Mouse (Mus musculus): ENCODE measurements around the gene Ror1. TPM values are rescaled to one million over a fixed set of nuclear protein-coding genes. Genes with fewer than 3 reads are reported as not detected.

Ror1 gene
- polyA plus RNA-seq, 1 experiment from 2014 or later = 24.3 TPM

DNA sequence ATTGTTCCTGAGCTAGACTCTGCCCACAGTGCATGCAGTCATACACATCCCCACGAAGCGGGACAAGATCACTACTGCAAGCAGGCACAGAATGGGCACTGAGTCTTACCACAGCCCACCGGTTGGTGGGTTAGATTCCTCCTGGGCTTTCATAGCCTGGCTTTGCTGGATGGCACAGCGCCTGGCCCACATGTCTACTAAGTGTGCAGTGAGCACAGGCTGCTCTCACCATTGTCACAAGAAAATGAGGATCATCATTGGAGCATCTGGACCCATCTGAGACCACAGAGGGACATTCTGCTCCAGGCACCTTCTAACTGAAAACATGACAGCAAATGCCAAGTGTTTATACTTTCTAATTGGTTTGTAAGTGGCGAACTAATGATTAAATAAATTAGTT is 279.7 kb downstream of the Ror1 start:
- no peak overlapping the region for H3K4me3 ChIP-seq
- no peaks in the 10 kb centered on the region for H3K9me3 ChIP-seq
- peaks cover 17% of the 10 kb centered on the region for H3K4me1 ChIP-seq
- 86% methylated on average over 5 of the region's 5 CpGs for WGBS
- no peak overlapping the region for H3K4me2 ChIP-seq (replicated peaks)
- no peak overlapping the region for H3K27ac ChIP-seq
- H3K9ac ChIP-seq = no peak overlapping the region
- no peaks in the 10 kb centered on the region for H3K27me3 ChIP-seq
- no peaks in the 10 kb centered on the region for H3K36me3 ChIP-seq
- ATAC-seq (ENCODE audit: insufficient number of reproducible peaks, insufficient read depth, low FRiP score, low TSS enrichment) = no peak

DNA sequence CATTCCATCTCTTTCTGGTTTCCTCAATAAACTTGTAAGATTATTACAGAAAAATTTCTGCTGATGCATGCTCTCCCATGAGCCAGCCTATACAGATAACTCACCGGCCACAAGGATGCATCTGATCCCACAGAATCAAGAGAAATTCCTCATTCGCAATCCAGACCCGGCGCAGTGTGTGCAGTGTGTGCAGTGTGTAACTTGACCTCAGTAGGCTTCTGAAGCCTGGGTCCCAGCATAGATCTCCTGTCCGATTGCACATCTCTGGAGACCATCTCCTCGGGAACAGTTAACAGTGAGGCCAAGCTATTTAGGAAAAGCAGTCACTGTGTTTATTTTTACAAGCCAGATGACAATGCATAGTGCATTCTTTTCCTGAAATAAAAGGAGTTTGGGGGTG is 280.6 kb downstream of the Ror1 start:
- Histone ChIP-seq H3K9me3 (no peaks in the 10 kb centered on the region), H3K4me1 (peaks cover 17% of the 10 kb centered on the region), H3K4me3 (no peak overlapping the region), H3K27me3 (no peaks in the 10 kb centered on the region), H3K9ac (no peak overlapping the region), H3K27ac (no peak overlapping the region), H3K4me2 (replicated peaks) (no peak overlapping the region), H3K36me3 (no peaks in the 10 kb centered on the region)
- 32% methylated on average over 6 of the region's 6 CpGs for WGBS
- peak; percentile 60; the same call in 1 of the 2 replicates for ATAC-seq (ENCODE audit: insufficient number of reproducible peaks, insufficient read depth, low FRiP score, low TSS enrichment)

DNA sequence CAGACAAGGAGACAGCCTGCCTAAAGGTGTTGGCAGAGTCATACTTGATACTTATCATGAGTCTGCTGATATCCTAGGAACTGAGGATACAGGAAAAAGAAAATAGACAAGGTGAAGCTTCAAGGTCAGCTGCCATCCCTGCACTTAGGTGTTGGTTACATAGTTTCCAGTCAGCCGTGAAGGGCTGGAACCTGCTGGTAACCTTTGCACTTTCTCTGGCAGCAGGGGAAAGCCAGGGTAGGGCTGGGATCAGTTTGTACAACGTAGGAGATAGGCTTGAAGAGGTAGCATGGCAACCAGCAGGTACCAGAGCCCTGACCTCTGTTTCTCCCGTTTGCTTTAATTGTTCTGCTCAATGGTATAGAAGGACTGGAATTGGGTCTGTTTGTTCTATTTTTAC is 281.6 kb downstream of the Ror1 start:
- no peak for ATAC-seq (ENCODE audit: insufficient number of reproducible peaks, insufficient read depth, low FRiP score, low TSS enrichment)
- WGBS = 62% methylated on average over 3 of the region's 3 CpGs
- H3K4me3 ChIP-seq = no peak overlapping the region

DNA sequence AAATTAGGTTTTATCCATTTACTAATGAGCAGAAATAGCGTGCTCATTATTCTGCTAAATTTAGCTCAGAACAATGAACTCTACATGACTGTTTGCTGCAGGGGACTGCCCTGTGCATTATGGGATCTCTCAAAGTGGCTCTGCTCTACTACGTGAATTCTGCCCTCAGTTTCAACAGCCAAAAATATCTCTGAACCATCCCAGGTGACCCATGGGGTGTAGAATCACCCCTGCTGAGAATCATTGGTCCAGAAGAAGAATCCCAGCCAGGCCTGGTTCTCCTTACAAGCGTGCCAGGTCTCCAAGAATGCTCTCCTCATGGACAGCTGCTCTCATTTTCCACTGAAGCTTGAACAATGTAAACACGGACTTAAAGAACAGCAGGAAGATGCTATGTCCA is 282.4 kb downstream of the Ror1 start:
- H3K27me3 ChIP-seq = no peaks in the 10 kb centered on the region
- ATAC-seq (ENCODE audit: insufficient number of reproducible peaks, insufficient read depth, low FRiP score, low TSS enrichment) = no peak
- H3K9me3 ChIP-seq = no peaks in the 10 kb centered on the region
- no peak overlapping the region for H3K9ac ChIP-seq
- H3K27ac ChIP-seq = no peak overlapping the region
- no peaks in the 10 kb centered on the region for H3K36me3 ChIP-seq
- H3K4me2 ChIP-seq (replicated peaks) = no peak overlapping the region
- H3K4me3 ChIP-seq = no peak overlapping the region
- peaks cover 17% of the 10 kb centered on the region for H3K4me1 ChIP-seq
- 84% methylated on average over 4 of the region's 4 CpGs for WGBS

More for the DNA sequence above, 281.6 kb downstream of the Ror1 start:
- H3K4me2 ChIP-seq (replicated peaks) = no peak overlapping the region
- H3K27ac ChIP-seq = no peak overlapping the region
- no peak overlapping the region for H3K9ac ChIP-seq
- no peaks in the 10 kb centered on the region for H3K9me3 ChIP-seq
- no peaks in the 10 kb centered on the region for H3K36me3 ChIP-seq
- H3K27me3 ChIP-seq = no peaks in the 10 kb centered on the region
- peaks cover 17% of the 10 kb centered on the region for H3K4me1 ChIP-seq

DNA sequence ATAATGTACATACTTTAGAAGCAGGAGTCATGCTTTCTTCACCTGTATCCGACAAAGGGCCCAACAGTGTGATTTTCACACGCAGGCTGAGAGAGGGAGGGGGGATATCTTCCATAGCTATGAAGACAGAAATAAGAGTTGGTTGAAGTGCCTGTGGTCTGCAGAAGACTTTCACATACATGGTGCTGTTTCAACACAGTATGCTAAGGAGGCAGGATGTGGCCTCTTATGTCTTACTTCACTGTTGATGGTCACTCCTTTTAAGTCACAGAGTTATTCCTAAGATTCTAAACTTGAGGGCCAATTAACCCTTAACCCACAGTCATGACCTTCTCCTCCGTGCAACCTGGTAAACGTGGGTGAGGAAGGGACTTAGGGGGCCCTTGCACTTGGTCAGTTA is 286.2 kb downstream of the Ror1 start:
- Histone ChIP-seq H3K9ac (no peak overlapping the region), H3K27me3 (no peaks in the 10 kb centered on the region), H3K36me3 (no peaks in the 10 kb centered on the region), H3K4me2 (replicated peaks) (no peak overlapping the region), H3K9me3 (no peaks in the 10 kb centered on the region), H3K27ac (no peak overlapping the region), H3K4me3 (no peak overlapping the region), H3K4me1 (peaks cover 10% of the 10 kb centered on the region)
- no peak for ATAC-seq (ENCODE audit: insufficient number of reproducible peaks, insufficient read depth, low FRiP score, low TSS enrichment)
- 63% methylated on average over 4 of the region's 4 CpGs for WGBS

DNA sequence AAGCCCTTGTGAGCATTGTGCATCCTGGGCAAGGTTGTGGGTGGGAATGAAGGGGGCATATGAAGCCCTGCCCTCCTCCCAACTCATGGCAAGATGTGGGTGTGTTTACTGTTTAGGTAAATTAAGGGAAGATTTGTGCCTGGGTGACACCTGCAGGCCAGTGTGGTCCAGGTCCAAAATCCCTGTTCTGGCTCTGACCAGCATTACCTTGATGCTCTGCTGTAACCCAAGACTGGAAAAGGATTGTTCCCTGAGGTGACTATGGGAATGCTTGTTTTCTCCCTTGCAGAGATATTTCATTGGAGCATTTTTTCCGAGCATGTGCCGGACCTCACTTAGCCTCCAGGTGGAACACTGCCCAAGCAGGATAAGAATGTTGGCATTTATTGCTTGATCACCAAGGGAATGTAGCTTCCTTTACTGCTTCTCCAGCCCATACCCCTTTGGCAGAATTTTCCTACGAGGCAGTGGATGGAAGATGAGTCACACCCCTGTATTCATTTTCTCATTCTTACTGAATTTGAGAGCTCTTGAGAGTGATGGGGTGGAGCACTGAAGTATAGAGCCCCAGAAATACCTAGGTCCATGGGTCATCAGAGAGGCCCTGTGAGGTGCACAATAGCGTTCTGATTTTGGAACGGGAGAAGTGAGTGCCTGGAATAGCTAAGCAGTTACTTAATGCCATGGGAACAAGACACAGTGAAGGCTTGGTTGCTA is 290.8 kb downstream of the Ror1 start:
- no peak for ATAC-seq (ENCODE audit: insufficient number of reproducible peaks, insufficient read depth, low FRiP score, low TSS enrichment)
- Histone ChIP-seq H3K9ac (no peak overlapping the region), H3K4me1 (0 out of 2 replicates have a peak, but pooled peaks cover 2% of the 10 kb centered on the region), H3K36me3 (no peaks in the 10 kb centered on the region), H3K9me3 (no peaks in the 10 kb centered on the region), H3K4me2 (replicated peaks) (no peak overlapping the region), H3K27me3 (no peaks in the 10 kb centered on the region), H3K4me3 (no peak overlapping the region), H3K27ac (no peak overlapping the region)
- WGBS = 82% methylated on average over 5 of the region's 5 CpGs

DNA sequence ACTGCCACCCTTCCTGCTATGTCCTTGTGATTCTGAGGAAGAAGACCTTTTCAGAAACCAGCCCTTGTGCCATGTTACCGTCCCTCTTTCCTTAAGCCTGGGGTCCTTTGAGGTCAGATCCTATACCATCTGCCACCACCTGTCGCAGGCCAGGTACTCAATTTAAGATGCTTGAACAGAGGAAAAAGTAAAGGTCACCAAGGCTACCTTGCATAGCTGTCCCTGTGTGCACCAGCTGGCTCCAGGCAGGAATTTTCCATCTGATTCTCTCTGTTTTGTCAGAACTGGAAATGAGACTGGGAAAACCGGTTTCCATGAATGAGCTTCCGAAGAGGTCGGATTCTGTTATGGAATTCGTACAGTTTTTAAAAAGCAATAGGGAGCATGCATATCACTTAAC is 294.8 kb downstream of the Ror1 start:
- no peak for ATAC-seq (ENCODE audit: insufficient number of reproducible peaks, insufficient read depth, low FRiP score, low TSS enrichment)
- Histone ChIP-seq H3K4me3 (no peak overlapping the region), H3K27ac (no peak overlapping the region), H3K4me1 (peaks cover 15% of the 10 kb centered on the region), H3K36me3 (no peaks in the 10 kb centered on the region), H3K9me3 (no peaks in the 10 kb centered on the region), H3K9ac (no peak overlapping the region), H3K4me2 (replicated peaks) (no peak overlapping the region), H3K27me3 (no peaks in the 10 kb centered on the region)
- 84% methylated on average over 6 of the region's 6 CpGs for WGBS

DNA sequence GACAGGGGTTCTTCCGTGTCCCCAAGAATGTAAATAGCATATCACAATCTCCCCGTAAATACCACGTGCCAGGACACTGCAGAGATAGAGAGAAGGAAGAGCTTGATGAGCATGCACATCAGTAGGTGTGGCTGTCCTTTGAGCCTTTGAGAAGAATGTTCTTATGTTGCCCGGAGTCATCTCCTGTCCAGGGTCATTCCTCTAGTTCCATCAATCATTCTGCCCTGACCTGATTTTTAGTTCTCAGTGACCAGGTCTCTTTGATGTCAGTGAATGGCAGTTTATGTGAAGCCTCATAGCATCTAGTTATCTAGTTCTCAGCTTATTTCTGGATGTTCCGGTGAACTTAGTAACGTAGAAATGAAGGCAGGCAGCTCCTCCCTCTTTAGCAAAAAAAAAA is 295.4 kb downstream of the Ror1 start:
- 83% methylated on average over 6 of the region's 6 CpGs for WGBS
- no peaks in the 10 kb centered on the region for H3K27me3 ChIP-seq
- no peak overlapping the region for H3K4me2 ChIP-seq (replicated peaks)
- no peak overlapping the region for H3K4me3 ChIP-seq
- ATAC-seq (ENCODE audit: insufficient number of reproducible peaks, insufficient read depth, low FRiP score, low TSS enrichment) = no peak
- H3K4me1 ChIP-seq = peaks cover 15% of the 10 kb centered on the region
- no peak overlapping the region for H3K9ac ChIP-seq
- no peak overlapping the region for H3K27ac ChIP-seq
- H3K36me3 ChIP-seq = no peaks in the 10 kb centered on the region
- no peaks in the 10 kb centered on the region for H3K9me3 ChIP-seq

DNA sequence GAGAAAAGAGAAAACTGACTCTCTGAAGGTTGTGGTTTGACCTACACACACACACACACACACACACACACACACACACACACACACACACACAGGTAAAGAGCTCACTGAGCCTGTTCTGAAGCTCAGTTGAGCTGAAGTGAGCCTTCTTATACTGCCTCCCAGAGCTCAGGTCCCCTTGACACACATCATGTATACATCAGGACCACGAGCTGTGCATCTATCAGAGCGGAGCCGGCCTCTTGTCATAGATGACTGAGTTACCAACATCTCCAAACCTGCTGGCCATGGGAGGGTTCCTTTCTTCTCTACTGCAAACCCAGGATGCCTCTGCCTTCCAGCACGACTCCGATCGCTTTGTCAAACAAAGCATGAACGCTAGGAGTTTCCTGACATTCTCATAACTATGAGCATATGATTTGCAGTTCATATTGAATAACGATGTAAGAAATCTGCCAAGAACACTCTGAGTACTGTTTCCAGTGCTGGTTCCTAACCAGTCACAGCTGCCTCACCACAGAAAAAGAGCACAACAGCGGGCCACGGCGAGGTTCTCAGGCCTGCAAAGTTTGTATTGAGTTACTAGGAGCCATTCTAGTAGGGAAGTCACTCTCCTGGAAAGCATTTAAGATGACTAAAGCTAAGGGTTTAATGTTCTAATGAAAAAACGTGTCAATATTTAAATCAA is 297.9 kb downstream of the Ror1 start:
- Histone ChIP-seq H3K27ac (peak overlapping the region; percentile 88), H3K9me3 (no peaks in the 10 kb centered on the region), H3K4me3 (no peak overlapping the region), H3K36me3 (no peaks in the 10 kb centered on the region), H3K9ac (no peak overlapping the region), H3K4me2 (replicated peaks) (no peak overlapping the region), H3K27me3 (no peaks in the 10 kb centered on the region), H3K4me1 (peaks cover 15% of the 10 kb centered on the region)
- ATAC-seq (ENCODE audit: insufficient number of reproducible peaks, insufficient read depth, low FRiP score, low TSS enrichment) = no peak
- WGBS = 41% methylated on average over 12 of the region's 12 CpGs

DNA sequence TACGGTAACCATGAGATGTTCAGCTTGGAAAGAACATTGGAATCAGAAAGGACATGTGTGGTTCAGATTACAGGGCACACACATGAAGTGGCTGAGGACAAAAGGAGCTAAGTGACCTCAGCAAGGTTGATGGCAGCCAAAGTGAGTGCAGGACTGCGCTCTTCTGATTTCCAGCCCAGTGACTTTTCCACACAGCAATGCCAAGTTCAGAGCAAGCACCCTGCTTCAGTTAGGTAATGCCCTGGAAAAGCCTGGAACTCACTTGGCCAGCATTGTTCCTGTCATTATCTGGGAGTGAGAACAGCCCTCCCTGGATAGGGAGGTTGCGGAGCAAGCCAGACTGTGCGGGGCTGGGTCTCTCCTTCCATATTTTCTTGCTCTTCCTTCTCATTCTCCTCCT is 299.8 kb downstream of the Ror1 start:
- 90% methylated on average over 4 of the region's 4 CpGs for WGBS
- Histone ChIP-seq H3K4me2 (replicated peaks) (no peak overlapping the region), H3K9ac (no peak overlapping the region), H3K4me1 (peaks cover 15% of the 10 kb centered on the region), H3K36me3 (no peaks in the 10 kb centered on the region), H3K4me3 (no peak overlapping the region), H3K27me3 (no peaks in the 10 kb centered on the region), H3K27ac (no peak overlapping the region), H3K9me3 (no peaks in the 10 kb centered on the region)
- ATAC-seq (ENCODE audit: insufficient number of reproducible peaks, insufficient read depth, low FRiP score, low TSS enrichment) = no peak

DNA sequence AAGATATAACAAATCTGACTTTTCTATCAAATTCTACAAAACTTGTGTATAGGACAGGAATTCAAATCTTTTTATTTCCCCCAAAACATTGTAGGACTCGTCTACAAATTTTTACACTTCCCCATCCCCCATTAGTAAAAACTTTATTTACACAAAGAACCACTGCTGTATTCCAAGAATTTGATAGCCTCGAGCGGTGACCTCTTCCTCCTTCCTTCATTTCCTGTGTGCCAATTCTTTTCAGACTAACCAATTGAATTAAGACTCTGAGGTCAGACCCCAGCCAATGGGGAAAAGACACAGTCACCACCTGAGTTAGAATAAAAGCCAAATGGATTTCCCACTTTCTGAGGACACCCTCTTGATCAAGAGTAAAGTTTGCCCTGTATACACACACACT is 302.5 kb downstream of the Ror1 start:
- Histone ChIP-seq H3K4me3 (no peak overlapping the region), H3K27ac (no peak overlapping the region), H3K27me3 (no peaks in the 10 kb centered on the region), H3K4me1 (peaks cover 29% of the 10 kb centered on the region), H3K4me2 (replicated peaks) (no peak overlapping the region), H3K9ac (no peak overlapping the region), H3K36me3 (no peaks in the 10 kb centered on the region), H3K9me3 (no peaks in the 10 kb centered on the region)
- WGBS = 36% methylated on average over 3 of the region's 3 CpGs
- ATAC-seq (ENCODE audit: insufficient number of reproducible peaks, insufficient read depth, low FRiP score, low TSS enrichment) = no peak

DNA sequence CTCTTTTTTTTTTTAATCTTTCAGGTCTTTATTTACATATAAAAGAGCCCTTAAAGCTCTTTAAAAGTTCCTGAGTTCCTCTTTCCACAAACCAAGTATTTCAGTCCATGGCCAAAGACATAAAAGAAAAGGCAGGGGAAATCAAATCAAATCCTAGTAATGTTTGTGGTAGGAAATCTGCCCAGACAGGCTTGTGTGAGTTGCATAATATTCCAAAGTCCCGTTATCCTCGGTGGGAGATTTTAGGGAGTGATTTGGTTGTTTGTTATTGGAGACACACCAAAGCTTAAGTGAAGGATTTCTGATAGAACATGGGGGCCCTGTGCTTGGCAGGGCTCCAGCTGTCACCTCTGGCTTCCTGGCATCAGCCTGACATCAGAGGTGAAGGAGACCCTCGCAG is 305.5 kb downstream of the Ror1 start:
- WGBS = 45% methylated on average over 3 of the region's 3 CpGs
- no peak for ATAC-seq (ENCODE audit: insufficient number of reproducible peaks, insufficient read depth, low FRiP score, low TSS enrichment)
- H3K27me3 ChIP-seq = no peaks in the 10 kb centered on the region
- H3K9me3 ChIP-seq = no peaks in the 10 kb centered on the region
- H3K27ac ChIP-seq = no peak overlapping the region
- peaks cover 14% of the 10 kb centered on the region; the same call in 1 of the 2 replicates for H3K4me1 ChIP-seq
- no peak overlapping the region for H3K9ac ChIP-seq
- H3K36me3 ChIP-seq = no peaks in the 10 kb centered on the region
- no peak overlapping the region for H3K4me3 ChIP-seq
- H3K4me2 ChIP-seq (replicated peaks) = no peak overlapping the region
